Mouse (Mus musculus): ENCODE data around the gene Setdb1.

DNA sequence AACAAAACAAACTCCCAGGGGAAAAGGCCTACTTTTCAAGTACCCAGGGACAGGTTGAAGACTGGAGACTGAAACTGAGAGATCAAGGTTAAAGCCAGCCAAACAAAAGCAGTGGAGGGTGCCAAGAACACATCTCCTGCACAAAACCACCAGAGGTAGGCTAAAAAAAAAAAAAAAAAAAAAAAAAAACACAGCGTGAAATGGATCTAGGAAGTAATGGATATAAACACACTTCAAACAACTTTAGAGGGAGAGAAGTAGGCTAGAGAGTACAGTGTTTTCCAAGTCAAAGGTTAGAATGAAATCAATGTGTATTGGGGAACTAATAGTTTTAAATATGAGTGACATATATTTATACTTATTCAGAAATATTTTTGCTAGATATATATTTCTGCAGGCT lies 25.5 kb downstream of the Setdb1 start:
- TF ChIP-seq CTCF (IDR thresholded peaks at IDR 0.05; ENCODE audit: borderline replicate concordance, extremely low read depth, insufficient read depth, insufficient read length) (no peak), POLR2A (IDR thresholded peaks at IDR 0.05; ENCODE audit: borderline replicate concordance, extremely low read depth, insufficient read depth, insufficient read length, poor library complexity, severe bottlenecking) (no peak)

Data from brain, embryonic 14.5 days (tissue).